Mouse (Mus musculus) spleen, adult 2 months (tissue): ENCODE results near the gene Cyb5rl. TPM values are rescaled to one million over a fixed set of nuclear protein-coding genes. Genes with fewer than 3 reads are reported as not detected.

Source experiments
- DNase-seq, 2 experiments: peaks; one replicate each; pipeline versions ENCODE4 v3.0.0 to v3.0.0-alpha.2; 2012 to 2021; ENCODE audit warnings: low spot score in 2 of 2, low read depth in 1 of 2
- H3K27ac ChIP-seq: fragments of 200-500 bp; 2 replicates; pipeline ENCODE4 v1.5.1; 2012; ENCODE audit warnings: low read length, inconsistent platforms; ENCODE audit not compliant: insufficient read depth
- H3K27me3 ChIP-seq: fragments of 200-500 bp; 2 replicates; pipeline ENCODE4 v1.6.1; 2012; ENCODE audit warnings: mild to moderate bottlenecking, moderate library complexity, low read length, inconsistent platforms; ENCODE audit not compliant: control insufficient read depth, insufficient read depth
- H3K36me3 ChIP-seq: fragments of 200-500 bp; 2 replicates; pipeline ENCODE4 v1.6.1; 2012; ENCODE audit warnings: mild to moderate bottlenecking, low read length, inconsistent platforms; ENCODE audit not compliant: control insufficient read depth, insufficient read depth
- H3K4me1 ChIP-seq: fragments of 200-500 bp; 2 replicates; pipeline ENCODE4 v1.6.1; 2011; ENCODE audit warnings: inconsistent platforms; ENCODE audit not compliant: control insufficient read depth, insufficient read depth, insufficient read length
- H3K4me3 ChIP-seq: fragments of 200-500 bp; 2 replicates; pipeline ENCODE4 v1.5.1; 2011; ENCODE audit warnings: mild to moderate bottlenecking, inconsistent platforms; ENCODE audit not compliant: insufficient read depth, insufficient read length; ENCODE audit errors: extremely low read depth
- CTCF ChIP-seq: fragments of 200-500 bp; IDR thresholded peaks from 2 replicates; pipeline ENCODE4 v1.5.1; 2011; ENCODE audit warnings: mild to moderate bottlenecking, inconsistent platforms; ENCODE audit not compliant: insufficient read depth, insufficient read length, insufficient replicate concordance; ENCODE audit errors: extremely low read depth
- POLR2A ChIP-seq: fragments of 200-500 bp; IDR thresholded peaks from 2 replicates; pipeline ENCODE4 v1.6.1; 2011; ENCODE audit warnings: low read depth, low read length, inconsistent platforms
- WGBS: fragments of 180-500 bp; shearing (Covaris S2); methylation state at CpG from one replicate; pipeline ENCODE4 v1.1.7; 2018; 5-methylcytosine and 5-hydroxymethylcytosine counted together
- polyA plus RNA-seq: library from polyadenylated mRNA; depleted of rRNA; stranded (reverse); fragments of >200 nt; gene quantifications from 2 replicates; pipeline ENCODE4 v1.2.3, GENCODE M21; 2012

Cyb5rl gene
- polyA plus RNA-seq, 1 experiment: 7.5 TPM

GRCm38 (mm10) chr4:107025369-107025768 lies 41.4 kb upstream of the Cyb5rl start:
- WGBS: 94% methylated on average over 5 of the region's 5 CpGs
- Histone ChIP-seq H3K4me1 (no peaks in the 10 kb centered on the region), H3K4me3 (no peak overlapping the region), H3K27me3 (no peaks in the 10 kb centered on the region), H3K36me3 (no peaks in the 10 kb centered on the region), H3K27ac (no peak overlapping the region)
- TF ChIP-seq POLR2A (no peak), CTCF (no peak)
- no peak for DNase-seq

- H3K36me3 ChIP-seq: no peaks in the 10 kb centered on the region; the same call in 1 of the 2 replicates
- no peak for TF ChIP-seq POLR2A
- no peak for TF ChIP-seq CTCF
- no peaks in the 10 kb centered on the region for H3K4me1 ChIP-seq
- H3K27me3 ChIP-seq: no peaks in the 10 kb centered on the region
- DNase-seq: no peak
- H3K27ac ChIP-seq: no peak overlapping the region
- WGBS: 79% methylated on average over 8 of the region's 8 CpGs
- no peak overlapping the region for H3K4me3 ChIP-seq
Measured at GRCm38 (mm10) chr4:107026451-107026850, 40.3 kb upstream of the Cyb5rl start.

GRCm38 (mm10) chr4:107035689-107036088 lies 31.1 kb upstream of the Cyb5rl start:
- H3K4me1 ChIP-seq: no peaks in the 10 kb centered on the region
- no peak overlapping the region for H3K27ac ChIP-seq
- no peak for DNase-seq
- 92% methylated on average over 4 of the region's 4 CpGs for WGBS
- TF ChIP-seq POLR2A: no peak
- TF ChIP-seq CTCF: no peak
- peaks cover 3% of the 10 kb centered on the region for H3K36me3 ChIP-seq
- H3K4me3 ChIP-seq: no peak overlapping the region
- no peaks in the 10 kb centered on the region for H3K27me3 ChIP-seq

- 93% methylated on average over 2 of the region's 2 CpGs for WGBS
- DNase-seq: no peak
- Histone ChIP-seq H3K36me3 (peaks cover 5% of the 10 kb centered on the region), H3K4me3 (no peak overlapping the region), H3K27me3 (no peaks in the 10 kb centered on the region), H3K27ac (no peak overlapping the region), H3K4me1 (no peaks in the 10 kb centered on the region)
- TF ChIP-seq POLR2A (no peak), CTCF (no peak)
Measured at GRCm38 (mm10) chr4:107036985-107037384, 29.8 kb upstream of the Cyb5rl start.

GRCm38 (mm10) chr4:107038303-107038702 lies 28.5 kb upstream of the Cyb5rl start:
- Histone ChIP-seq H3K36me3 (peaks cover 5% of the 10 kb centered on the region), H3K27ac (no peak overlapping the region), H3K27me3 (no peaks in the 10 kb centered on the region), H3K4me3 (no peak overlapping the region), H3K4me1 (no peaks in the 10 kb centered on the region)
- 95% methylated on average over 4 of the region's 4 CpGs for WGBS
- TF ChIP-seq POLR2A (no peak), CTCF (no peak)
- no peak for DNase-seq

GRCm38 (mm10) chr4:107039270-107039669 lies 27.5 kb upstream of the Cyb5rl start:
- H3K27me3 ChIP-seq: no peaks in the 10 kb centered on the region
- no peak overlapping the region for H3K27ac ChIP-seq
- H3K4me3 ChIP-seq: no peak overlapping the region
- TF ChIP-seq CTCF (no peak), POLR2A (no peak)
- no peaks in the 10 kb centered on the region for H3K4me1 ChIP-seq
- H3K36me3 ChIP-seq: peaks cover 5% of the 10 kb centered on the region
- 95% methylated on average over 8 of the region's 8 CpGs for WGBS
- DNase-seq: no peak

- no peaks in the 10 kb centered on the region for H3K27me3 ChIP-seq
- TF ChIP-seq CTCF (no peak), POLR2A (no peak)
- no peak overlapping the region for H3K4me3 ChIP-seq
- H3K27ac ChIP-seq: no peak overlapping the region
- WGBS: 74% methylated on average over 6 of the region's 6 CpGs
- DNase-seq: no peak
- peaks cover 7% of the 10 kb centered on the region for H3K36me3 ChIP-seq
- no peaks in the 10 kb centered on the region for H3K4me1 ChIP-seq
Measured at GRCm38 (mm10) chr4:107042304-107042703, 24.5 kb upstream of the Cyb5rl start.
